Mouse (Mus musculus) cerebellum, adult 11-12 months (tissue): Measurements from ENCODE around the gene Kif5a.

Experiments used
- DNase-seq: peaks from one replicate; pipeline ENCODE4 v3.0.0; 2022

Gene Kif5a

DNA sequence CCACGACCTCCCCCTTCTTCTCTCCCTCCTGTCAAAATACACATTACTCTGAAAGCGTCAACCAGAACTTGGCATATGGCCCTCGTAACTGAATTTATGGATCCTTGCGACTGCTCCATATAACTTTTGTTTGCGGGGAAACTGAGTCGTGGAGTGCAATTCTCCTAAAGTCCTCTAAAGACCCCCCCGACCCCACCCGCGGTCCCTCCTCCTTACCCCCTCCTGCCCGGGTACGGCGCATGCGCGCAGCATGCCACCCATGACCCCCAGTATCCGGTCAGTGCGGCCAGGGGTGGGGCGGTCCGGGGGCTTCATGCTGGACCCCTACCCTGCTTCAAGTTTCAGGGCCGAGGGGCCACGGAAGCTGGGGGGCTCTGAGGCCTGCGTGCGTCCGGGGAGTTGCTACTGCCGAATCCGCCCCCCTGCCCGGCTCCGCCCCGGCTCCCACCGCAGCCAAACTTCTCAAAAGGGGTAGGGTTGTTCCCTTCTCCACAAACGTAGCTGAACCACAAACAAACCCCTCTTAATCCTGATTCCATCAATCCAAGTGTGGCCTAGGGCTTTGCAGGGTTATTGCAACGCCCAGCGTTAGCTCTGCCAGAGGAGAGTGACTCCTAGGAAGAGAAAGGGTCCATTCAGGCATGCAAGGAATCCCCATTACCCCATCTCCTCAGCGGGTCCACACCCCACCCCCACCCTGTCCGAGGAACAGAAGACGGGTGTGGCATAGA lies 73.3 kb downstream of the Kif5a start, which contains the start of gene Arhgef25:
Gene Arhgef25 (minus strand): TSS at position 433 of the 731 bp plus-strand sequence.
- DNase-seq, result peak; percentile 67

DNA sequence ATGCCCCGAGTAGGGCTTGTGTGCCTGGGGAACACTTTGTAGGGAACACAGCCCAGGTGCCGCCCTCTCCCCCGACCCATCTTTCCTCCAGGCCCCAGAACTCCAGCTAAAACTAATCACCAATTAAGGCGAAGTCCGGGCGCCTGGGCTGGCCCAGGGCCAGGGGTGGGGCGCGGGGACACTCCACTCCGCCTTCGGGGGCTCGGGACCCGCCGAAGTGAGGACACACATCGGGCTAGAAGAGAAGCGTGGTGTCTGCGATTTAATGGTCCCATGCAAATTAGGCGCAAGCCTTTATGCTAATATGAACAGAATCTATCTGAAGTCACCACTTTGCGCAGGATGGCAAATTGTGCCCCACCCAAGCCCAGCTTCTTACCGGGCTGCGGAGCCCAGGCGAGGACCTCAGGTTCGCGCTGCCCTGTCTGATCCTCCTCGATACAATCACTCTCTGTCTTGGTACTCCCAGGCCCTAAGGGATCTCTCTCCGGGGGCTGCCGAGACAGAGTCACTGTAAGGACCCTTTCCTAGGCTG lies 74.0 kb downstream of the Kif5a start:
- peak; percentile 71 for DNase-seq

DNA sequence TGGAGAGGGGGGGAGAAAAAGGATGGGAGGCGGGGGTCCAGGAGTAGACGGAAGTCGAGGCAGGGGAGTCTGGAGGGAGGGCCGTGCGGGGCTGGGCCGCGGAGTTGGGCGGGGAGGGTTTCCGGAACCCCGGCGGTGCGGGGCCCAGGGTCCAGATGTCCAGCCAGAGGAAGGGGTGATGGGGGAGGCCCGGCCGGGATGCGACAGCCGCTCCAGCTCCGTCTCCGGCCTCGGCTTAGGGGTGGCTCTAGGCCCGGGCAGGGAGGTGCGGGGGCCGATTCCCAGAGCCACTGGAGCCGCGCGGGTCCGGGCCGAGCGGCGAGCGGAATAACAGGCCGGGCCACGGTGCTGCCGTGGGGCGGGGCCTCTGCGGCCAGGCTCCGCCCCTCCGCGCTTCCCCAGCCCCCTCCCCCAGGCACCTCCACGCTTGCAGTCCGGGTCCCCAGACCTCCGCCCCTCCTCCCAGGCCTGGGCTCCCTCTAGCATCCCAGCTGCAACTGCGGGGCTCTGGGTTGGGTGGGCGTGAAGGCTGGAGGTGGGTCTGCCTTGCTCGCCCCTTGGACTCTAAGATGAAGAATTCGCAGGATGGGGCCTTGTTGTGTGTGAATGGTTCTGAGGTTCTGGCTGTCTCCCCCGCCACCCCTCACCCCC lies 74.6 kb downstream of the Kif5a start:
- peak; percentile 78 for DNase-seq

DNA sequence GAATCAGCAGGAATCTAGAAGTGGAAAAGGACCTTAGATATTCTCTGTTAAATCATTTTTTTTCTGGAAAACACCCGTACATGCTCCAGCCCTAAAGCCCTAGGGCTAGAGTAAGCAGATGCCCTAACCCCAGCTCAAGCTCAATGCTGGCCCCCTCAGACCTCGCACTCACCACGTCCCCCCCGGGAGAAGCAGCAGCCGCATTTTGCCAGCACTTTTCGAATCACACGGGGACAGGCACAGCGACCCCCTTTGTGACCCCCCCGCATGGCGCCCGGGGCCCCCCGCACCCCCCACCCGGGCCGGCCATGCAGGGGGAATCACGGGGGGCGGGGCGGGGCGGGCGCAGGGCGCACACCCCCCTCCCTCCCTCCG lies 75.1 kb downstream of the Kif5a start:
- peak; percentile 56 for DNase-seq

DNA sequence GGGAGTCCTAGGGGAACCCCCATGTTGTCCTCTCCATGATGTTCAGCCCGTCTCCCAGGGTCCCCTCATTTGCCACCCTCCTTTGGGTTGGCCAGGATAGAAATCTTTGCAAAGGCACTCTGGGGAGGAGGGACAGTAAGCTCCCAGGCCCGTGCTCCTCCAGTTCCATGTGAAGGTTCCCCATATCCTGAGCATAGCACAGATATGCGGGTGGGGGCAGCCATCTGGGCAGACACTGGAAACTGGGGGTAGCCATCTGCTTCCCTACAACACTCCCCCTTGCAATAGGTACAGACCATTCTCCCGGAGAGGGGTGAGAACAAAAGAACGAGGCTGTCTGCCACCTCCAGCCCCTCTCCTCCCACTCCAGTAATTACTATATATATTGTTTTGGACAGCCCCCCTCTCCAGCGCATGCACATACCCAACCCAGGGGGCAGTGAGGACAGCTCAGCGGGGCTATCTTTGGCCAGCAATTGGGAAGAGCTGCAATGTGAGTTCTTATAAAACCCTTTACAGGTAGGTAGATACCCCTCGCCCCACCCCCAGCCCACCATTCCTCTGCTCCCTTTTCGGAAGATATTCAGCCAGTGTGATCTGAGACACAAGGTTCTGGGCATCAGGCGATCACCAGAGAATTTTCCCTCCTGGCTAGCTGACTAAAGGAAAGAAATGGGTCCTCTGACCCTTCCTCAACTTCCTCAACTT lies 75.6 kb downstream of the Kif5a start:
- DNase-seq, result peak; percentile 80

DNA sequence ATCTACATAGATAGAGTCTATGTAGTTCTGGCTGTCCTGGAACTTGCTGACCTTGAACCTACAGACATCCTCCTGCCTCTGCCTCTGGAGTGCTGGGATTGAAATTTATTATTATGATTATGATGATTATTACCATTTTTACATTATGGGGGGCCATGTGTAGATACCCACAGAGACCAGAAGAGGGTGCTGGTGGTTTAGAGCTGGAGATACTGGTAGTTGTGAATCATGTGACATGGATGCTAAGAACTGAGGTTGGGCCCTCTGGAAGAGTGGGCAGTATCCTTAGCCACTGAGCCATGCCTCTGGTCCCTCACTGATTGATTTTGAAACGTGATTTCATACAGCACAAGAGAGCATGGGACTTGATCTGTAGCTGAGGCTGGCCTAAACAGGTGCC lies 76.7 kb downstream of the Kif5a start:
- no peak for DNase-seq

DNA sequence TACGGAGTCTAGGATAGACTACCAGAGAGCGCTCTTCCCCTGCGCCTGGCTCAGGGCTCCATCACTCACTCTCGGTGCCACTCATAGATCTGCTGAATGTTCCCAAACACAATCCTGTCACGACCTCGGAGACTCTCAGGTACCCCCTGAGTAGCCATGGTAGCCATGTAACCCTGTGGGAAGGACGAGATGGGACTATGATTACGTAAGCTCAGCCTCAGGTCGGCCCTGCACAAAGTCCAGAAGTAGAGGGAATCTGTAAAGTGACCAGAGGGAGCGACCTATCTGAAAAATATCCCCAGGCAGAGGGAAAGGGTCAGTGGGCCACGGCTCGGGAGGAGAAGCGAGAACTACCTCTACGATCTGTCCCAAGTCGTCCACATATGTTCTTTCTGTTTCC lies 77.6 kb downstream of the Kif5a start:
- DNase-seq, result no peak

DNA sequence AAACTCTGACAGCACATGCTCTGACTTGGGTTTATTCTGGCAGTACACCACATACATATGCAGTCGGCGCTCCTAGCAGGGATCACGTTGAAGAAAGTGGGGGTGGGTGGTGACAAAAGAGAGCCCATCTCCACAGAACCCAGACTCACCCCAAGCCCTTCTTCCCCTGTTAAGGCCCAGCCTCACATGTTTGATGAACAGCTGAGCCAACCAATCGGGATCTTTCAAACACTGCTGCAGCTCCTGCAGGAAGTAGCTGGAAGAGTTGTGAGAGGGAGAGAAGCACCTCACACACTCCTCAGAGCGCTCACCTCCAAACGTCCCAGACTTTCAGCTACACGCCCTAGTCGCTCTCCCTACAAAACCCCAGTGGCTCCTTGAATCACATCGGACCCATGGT lies 78.0 kb downstream of the Kif5a start:
- DNase-seq, result no peak

DNA sequence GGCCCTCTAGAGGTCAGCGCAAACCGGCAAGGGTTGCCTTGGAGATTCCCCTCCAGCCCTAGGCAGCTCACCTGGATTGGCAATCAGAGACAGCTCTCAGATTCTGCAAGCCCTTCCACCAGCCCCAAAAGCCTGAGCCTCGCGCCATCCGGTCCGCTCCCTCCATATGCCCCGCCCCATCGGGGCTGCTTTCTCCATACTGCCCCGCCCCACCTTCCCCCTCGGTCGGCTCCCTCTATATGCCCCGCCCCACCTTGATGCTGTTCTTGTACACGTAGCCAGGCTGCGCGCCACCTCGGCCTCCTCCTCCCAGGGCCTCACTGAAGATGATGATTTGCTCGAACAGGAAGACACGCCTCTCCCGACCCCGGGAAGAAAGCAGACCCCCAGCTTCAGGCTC lies 79.4 kb downstream of the Kif5a start:
- DNase-seq, result no peak

DNA sequence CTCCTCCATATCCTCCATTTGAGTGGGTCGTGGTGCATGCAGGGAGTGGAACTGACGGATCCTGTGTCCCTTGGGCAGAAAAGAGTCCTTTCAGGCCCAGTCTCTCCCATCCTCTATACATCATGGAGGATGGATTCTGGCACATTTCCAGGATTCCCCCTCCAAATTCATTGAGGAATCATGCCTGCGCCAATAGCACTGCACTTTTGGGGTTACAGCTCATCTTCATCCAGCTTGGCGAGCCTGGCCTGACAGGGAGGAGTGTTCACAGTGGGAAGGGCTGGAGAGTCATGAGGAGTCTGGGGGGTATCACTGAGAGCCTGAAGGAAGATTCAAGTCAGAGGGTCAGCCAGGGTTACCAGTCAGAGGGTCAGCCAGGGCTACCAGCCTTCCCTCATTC lies 80.5 kb downstream of the Kif5a start:
- DNase-seq, result no peak

DNA sequence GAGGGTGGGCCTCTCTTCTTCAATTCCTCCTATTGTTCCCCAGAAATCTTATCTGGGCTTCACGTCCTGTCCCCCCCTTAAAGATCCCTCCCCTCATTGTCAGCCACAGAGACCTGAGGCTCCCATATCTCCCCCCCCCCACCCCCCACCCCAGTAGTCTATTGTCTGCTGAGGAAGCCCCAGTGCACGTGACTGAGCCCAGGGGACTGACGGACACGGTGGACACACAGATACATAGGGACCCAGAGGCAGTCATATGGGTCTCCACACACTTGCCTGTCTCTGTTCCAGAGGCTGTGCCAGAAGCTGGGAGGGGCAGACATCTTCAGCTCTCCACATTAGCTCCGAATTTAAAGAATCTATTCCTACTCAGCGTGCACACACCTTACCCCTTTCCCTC lies 81.6 kb downstream of the Kif5a start:
- no peak for DNase-seq

DNA sequence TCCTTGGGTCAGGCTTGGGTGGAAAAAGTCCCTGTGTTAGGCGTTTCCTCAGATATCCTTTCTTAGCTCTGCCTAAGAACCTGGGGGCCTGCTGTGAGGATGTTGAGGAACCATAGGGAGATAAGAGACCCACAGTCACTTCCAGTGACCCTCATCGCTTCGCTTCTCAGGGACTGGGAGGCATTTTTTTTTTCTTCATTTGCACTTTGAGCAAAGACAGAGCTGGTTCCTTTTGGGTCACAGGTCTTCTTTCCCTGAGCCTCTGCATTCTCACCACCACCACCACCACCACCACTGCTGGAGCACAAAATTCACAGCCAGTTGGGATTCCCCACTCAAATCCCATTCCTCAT lies 82.5 kb downstream of the Kif5a start:
- DNase-seq, result peak; percentile 2

DNA sequence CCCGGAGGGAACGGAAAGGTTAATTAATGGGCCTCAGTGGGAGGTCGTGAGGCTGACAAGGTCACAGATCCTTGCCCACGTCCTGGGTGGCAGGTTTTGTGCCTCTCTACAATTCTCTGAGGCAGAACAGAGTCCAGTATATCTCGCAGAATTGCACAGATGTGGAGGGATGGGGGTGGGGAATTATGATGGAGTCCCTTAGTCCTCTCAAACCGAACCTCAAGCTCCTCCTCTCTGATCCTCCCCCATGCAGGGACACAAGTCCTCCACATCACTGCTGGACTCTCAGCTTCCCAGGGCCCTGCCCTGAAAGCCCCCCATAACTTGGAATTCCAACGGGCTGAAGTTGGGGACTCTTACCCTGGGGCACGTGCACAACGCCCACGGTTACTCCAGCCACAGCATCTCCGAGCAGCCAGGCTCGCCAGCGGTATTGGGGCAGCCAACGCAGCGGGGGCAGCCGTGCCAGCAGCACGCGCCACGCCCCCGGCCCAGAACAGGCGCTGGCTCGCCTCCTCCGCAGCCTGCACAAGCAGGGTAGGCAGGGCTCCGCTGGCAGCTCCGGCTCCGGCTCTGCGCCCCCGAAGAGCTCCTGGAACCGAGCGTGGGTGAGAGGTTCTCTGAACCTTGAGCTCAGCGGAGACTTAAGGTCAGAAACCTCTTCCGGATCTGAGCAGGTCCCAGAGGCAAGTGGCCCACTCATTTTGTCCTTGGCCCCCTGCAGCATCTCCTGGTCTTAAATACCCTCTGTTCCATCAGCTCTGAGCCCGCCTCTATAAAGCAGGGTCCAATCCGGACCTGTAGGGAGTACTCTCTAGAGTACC lies 83.1 kb downstream of the Kif5a start, which contains the start of gene Slc26a10:
Gene Slc26a10 (minus strand): TSS at position 775 of the 824 bp plus-strand sequence.
- DNase-seq, result peak; percentile 14

DNA sequence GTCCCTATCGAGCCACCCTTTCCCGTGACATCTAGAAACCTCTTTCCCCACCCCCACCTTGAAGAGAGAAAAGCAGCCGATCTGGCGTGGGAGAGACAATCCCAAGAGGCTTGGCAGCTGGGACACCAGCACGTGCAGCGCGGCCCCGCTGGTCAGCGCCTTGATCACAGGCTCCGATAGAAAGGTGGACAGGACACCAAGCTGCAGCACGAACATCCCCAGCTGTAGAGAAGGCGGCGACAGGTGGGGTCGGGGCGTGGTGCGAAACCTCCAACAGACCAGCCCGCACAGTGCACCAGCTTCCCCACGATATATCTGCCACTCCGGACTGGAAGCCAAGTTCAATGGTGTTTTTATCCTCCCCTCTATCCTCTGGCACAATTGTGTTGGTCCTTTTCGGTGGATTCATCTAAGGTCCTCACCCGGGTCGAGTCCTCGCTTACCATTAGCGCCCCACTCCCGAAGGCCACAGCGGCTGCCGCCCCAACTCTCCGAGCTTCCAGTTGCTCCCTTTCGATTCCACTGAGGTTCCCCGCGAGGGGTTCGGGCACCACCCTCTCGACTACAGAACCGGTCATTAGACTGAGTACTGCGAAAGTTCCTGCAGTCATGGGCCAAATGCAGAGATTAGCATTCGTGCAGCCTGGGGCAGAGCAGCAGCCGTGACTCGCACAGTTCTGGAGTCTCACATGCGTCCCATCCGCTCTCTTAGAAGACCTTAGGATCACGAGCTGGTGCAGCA lies 84.7 kb downstream of the Kif5a start:
- peak; percentile 42 for DNase-seq

DNA sequence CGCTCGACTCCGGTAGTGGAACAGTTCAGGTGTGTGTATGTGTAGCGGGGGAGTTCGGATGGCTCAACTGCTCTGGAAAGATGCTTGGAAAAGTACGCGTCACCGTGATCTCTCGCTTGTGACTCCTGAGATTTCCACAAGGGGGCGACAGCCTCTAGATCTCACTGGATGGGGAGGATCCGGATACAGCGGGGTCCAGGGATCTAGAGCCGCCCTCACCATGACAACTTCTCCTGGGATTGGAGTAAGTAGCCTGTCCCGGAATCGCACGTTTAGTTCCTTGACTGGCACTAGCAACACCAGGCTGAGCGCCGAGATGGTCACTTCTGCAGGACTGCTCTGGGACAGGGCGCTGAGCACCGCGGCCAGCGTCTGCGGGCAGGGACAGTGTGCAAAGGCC lies 85.4 kb downstream of the Kif5a start:
- peak; percentile 71 for DNase-seq

DNA sequence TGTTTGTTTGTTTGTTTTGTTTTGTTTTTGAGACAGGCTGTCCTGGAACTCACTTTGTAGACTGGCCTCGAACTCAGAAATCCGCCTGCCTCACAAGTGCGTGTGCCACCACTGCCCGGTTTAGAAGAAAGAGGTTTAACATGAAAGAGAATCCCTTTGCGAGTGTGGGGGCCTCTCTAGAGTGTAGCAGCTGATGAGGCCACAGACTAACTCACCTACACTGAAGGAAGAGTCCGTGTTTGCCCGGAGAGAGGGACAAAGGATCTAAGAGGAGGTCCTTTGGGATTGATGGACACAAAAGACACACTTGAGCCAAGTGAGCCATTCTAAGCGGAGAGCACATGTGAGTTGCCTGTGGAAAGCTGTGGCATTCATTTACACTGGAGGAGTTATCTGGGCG lies 85.9 kb downstream of the Kif5a start:
- DNase-seq, result no peak

DNA sequence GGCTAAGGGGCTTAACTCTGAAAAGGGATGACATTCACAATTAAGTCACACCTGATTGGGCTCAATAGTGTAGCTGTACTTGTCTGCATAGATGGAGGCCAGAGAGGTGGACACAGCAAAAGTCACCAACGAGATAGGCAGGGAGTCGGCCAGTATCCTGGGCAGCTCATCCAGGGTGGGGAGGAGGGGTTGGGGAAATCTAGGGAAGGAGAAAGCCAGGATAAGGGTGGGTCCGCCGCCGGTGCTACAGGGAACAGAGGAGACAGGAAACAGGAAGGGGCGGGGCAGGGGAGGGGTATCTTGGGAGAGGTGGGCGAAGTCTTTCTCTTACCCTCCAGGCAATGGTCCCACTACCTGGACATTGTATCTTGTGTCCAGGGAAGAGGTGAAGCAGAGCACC lies 86.4 kb downstream of the Kif5a start:
- no peak for DNase-seq

DNA sequence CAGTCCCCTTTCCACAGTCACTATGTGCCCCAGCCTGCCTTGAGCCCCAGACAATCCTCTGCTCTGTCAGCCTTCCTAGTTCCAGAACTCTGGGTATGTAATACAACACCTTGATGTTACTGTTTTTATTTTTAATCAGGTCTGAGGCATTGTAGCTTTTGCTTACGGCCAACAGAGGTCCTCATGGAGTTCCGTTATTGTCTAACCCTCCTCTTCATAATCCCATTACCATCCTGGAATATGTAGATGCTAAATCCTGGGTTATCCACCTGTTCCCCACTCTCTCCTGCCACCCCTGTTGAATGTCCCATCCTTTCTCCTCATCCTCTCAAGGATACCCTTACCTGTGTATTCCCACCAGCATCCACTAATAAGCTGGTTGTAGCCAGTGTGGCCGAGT lies 86.9 kb downstream of the Kif5a start:
- DNase-seq, result no peak
